Mouse (Mus musculus): ENCODE measurements around the gene Map3k21.

The Map3k21 gene

DNA sequence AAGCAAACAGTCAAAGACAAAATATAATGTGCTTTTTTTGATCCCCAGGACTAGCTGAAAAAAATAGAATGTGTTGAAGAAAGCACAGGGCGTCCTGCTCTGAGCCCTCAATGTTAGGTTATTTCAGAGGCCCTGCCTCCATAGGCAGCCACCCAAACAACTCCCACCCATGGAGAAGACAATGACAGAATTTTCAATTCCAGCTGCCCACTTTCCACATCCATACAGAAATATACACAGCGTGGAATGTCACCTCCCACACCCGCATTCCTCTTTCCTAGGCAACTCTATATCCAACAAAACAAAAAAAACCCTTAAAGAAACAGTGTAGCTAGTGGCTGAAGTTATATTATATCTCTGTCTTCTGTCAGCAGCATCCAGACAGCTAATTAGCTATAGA is 61.1 kb downstream of the Map3k21 start:
- DNase-seq (ENCODE audit: low spot score), result no peak

DNA sequence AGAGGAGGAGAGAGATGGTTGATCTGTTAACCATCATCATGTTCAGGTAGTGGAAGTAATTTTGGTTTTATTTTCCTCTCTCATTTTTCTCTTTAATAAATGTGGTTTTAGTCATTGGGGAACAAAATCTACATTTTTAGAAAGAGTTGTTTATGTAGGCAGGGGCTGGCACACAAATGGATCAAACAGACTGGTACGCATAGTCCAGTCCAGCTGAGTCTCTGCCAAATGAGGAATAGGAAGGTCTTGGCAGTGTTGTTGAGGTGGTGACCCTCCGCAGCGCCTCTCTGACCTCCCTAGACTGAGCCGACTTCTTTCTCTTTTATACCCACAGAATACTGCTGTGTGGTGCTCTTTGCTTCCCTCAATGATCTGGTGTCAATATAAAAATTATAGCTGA is 65.7 kb downstream of the Map3k21 start:
- no peak for DNase-seq (ENCODE audit: low spot score)

DNA sequence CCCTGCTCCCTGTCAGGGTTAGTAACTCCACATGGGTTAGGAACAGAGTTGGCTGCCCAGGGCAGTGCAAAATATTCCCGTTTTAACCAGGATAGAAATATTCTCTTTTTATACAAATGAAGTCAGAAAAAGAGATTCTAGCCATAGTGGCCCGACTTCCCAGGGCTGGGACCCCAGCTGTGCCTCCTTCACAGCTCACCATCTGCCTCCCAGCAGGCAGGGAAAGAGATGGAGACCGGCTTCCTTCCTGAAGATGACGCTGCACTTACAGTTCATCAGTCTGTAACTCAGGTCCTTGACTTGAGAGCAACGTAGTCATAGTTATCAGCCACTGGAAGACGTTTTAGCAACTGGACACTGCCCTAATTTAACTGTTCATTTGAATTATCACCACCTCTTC is 70.6 kb downstream of the Map3k21 start:
- no peak for DNase-seq (ENCODE audit: low spot score)

- DNase-seq (ENCODE audit: low spot score), result no peak
Measured at GRCm38 (mm10) chr8:125983515-125983914, 73.3 kb downstream of the Map3k21 start.

GRCm38 (mm10) chr8:125984140-125984539 is 73.9 kb downstream of the Map3k21 start:
- DNase-seq (ENCODE audit: low spot score), result no peak

DNA sequence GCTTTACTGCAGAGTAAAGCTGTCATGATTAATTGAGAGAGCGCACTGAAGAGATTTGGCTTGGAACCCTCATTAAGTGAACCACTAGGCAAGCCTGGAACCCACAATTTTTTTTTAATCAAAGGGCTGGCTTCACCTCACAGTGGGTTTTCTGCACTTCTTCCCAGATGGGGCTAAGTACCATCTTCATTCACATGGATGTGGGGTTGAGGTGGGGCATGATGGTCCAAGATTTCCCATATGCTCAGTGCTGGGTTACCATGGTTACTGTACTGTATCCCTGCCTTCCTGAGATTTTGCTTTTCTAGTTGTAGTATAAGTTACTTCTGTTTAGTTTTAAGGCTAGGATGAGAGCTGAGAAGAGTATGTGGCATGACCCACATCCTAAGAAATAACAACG is 75.1 kb downstream of the Map3k21 start:
- DNase-seq (ENCODE audit: low spot score), result no peak

GRCm38 (mm10) chr8:125986999-125987589 is 76.8 kb downstream of the Map3k21 start:
- peak; percentile 24 for DNase-seq (ENCODE audit: low spot score)

DNA sequence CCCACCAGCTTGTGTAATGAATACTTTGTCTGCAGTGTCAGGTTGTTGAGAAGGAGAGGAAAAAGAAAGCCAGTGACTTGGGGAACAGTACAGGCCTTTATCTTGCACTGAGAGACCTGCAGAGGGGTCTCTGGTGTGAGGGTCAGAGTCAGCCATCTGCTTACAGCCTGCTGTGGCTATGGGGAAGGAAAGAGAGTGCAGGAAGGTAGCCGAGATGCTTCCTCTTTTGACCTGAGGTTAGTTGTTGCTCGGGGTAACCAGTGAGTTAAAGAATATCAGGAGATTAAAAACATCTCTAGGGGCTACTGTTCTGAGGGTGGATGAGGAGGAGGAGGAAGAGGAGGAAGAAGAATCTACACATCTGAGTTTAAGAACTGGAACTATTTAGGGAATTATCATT is 77.7 kb downstream of the Map3k21 start:
- DNase-seq (ENCODE audit: low spot score), result no peak

GRCm38 (mm10) chr8:125993636-125994035 is 83.4 kb downstream of the Map3k21 start:
- DNase-seq (ENCODE audit: low spot score), result no peak

- peak; percentile 71 for DNase-seq (ENCODE audit: low spot score)
Measured at GRCm38 (mm10) chr8:125995101-125995986, 85.1 kb downstream of the Map3k21 start, which contains the start of gene Kcnk1. Gene Kcnk1, plus strand, starts transcription at chr8:125995170.

GRCm38 (mm10) chr8:125996031-125996839 is 86.0 kb downstream of the Map3k21 start:
- DNase-seq (ENCODE audit: low spot score), result peak; percentile 68

DNA sequence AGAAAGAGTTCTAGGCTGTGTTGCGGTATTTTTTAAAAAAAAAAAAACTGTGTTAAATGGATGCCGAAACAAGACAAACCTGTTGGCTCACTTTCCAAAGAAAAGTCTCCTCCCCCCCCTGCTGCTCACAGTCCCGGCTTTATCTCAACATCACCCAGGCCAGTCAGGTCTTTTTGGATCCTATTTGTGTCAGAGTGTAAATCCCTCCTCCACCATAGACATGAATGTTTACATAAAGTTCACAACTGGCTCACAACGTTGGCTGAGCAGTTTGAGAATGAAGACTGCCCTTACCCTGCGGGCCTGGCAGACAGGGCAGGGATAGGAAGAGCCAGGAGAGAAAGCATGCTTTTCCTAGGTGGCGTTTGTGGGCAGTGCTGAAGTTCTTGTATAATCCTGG is 86.7 kb downstream of the Map3k21 start:
- peak; percentile 39 for DNase-seq (ENCODE audit: low spot score)
